Mouse (Mus musculus) liver, embryonic 18 days (tissue): ENCODE measurements around the gene Olfr282. TPM values are rescaled to one million over a fixed set of nuclear protein-coding genes. Genes with fewer than 3 reads are reported as not detected.

ENCODE experiments used
- polyA plus RNA-seq: library from polyadenylated mRNA; depleted of rRNA; stranded (reverse); fragments of >200 nt; gene quantifications from 2 replicates; pipeline ENCODE4 v1.2.3, GENCODE M21; 2012; rRNA removed

Gene Olfr282
- not detected in 2 replicates for polyA plus RNA-seq

DNA sequence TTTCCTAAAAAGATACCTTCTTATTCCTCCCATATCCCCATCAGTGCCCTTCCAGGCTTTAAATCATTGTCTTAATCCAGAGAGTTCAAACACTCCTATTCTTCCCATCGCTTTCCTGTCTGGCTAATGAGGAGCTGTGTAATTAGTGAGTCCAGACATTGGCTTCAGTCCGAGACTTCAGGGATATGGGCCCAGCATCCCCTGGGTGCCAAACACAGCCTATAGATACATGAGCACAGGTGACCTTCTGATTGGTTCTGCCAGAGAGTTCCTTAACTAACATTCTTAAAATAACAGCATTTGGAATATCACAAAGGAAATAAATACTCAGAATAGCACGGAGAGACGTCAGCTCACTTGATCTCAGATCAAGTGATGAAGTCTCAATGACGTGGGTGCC is at the start of gene Olfr282:
Gene Olfr282 (plus strand): TSS at position 301 of the 400 bp plus-strand sequence.

GRCm38 (mm10) chr15:98452288-98452687 is 21.3 kb downstream of the Olfr282 start, which contains the start of gene Olfr281:
TSS of gene Olfr281 (plus strand) at chr15:98452588.

GRCm38 (mm10) chr15:98469596-98469995 is 38.6 kb downstream of the Olfr282 start, which contains the start of gene OR5BS1P:
TSS of gene OR5BS1P (plus strand) at chr15:98469896.

DNA sequence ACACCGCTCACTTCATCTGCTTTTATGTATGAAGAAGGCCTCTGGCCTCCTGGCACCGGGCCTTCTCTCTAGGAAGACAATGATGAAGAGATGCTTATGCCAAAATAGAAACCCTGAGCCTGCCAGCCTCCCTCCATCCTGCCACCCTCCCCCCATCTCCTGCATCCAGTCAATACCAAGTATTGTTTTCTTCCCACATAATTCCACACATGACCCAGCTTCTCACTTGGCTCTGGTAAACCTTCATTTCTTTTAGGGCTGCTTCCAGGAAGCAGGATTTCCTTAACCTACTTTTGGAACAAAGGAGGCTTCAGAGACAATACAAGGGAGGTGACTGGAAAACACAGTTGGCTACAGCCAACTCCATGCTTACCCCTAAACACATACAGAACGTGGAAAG is 51.7 kb downstream of the Olfr282 start, which contains the start of gene Lalba:
Gene Lalba (minus strand): TSS at position 21 of the 400 bp plus-strand sequence.

Other genes starting within 250 kb of the Olfr282 start
- gene Olfr288, start 235.7 kb upstream of the Olfr282 start, polyA plus RNA-seq, result not detected in 2 replicates
- not detected in 2 replicates for gene Gm44579, start 210.2 kb upstream of the Olfr282 start, polyA plus RNA-seq
- gene Olfr287, start 210.2 kb upstream of the Olfr282 start, polyA plus RNA-seq, result not detected in 2 replicates
- not detected in 2 replicates for gene Olfr286, start 196.8 kb upstream of the Olfr282 start, polyA plus RNA-seq
- not detected in 2 replicates for gene H1fnt, start 173.9 kb upstream of the Olfr282 start, polyA plus RNA-seq
- 0.21 and 0.25 TPM in 2 replicates for gene Zfp641, start 135.1 kb upstream of the Olfr282 start, polyA plus RNA-seq
- gene Olfr285, start 113.9 kb upstream of the Olfr282 start, polyA plus RNA-seq, result not detected in 2 replicates
- gene Olfr284, start 90.2 kb upstream of the Olfr282 start, polyA plus RNA-seq, result not detected in 2 replicates
- gene Olfr283, start 50.3 kb upstream of the Olfr282 start, polyA plus RNA-seq, result not detected in 2 replicates
- gene Olfr281, start 21.4 kb downstream of the Olfr282 start, polyA plus RNA-seq, result not detected in 2 replicates
- not detected in 2 replicates for gene OR5BS1P, start 38.7 kb downstream of the Olfr282 start, polyA plus RNA-seq
- gene Lalba, start 51.5 kb downstream of the Olfr282 start, polyA plus RNA-seq, result not detected in 2 replicates
- gene Olfr279, start 61.2 kb downstream of the Olfr282 start, polyA plus RNA-seq, result not detected in 2 replicates
- gene Kansl2, start 103.0 kb downstream of the Olfr282 start, polyA plus RNA-seq, result 19.0 and 19.6 TPM in 2 replicates
- gene Ccnt1, start 139.7 kb downstream of the Olfr282 start, polyA plus RNA-seq, result 6.7 TPM in 2 replicates
- gene 4930415O20Rik, start 139.8 kb downstream of the Olfr282 start, polyA plus RNA-seq, result 0.06 TPM in 1 of 2 replicates, not detected in the other
- gene Adcy6, start 178.9 kb downstream of the Olfr282 start, polyA plus RNA-seq, result 14.0 and 17.8 TPM in 2 replicates
- 1.2 TPM in 2 replicates for gene Cacnb3, start 199.6 kb downstream of the Olfr282 start, polyA plus RNA-seq
- 16.7 and 18.6 TPM in 2 replicates for gene Ddx23, start 231.7 kb downstream of the Olfr282 start, polyA plus RNA-seq
- 1.9 and 2.1 TPM in 2 replicates for gene Rnd1, start 246.2 kb downstream of the Olfr282 start, polyA plus RNA-seq